Mouse (Mus musculus) heart, postnatal 0 days (tissue): Measurements from ENCODE around the gene Dctpp1. TPM values are rescaled to one million over a fixed set of nuclear protein-coding genes. Genes with fewer than 3 reads are reported as not detected.
A peak's percentile ranks its signal among the peaks of the same experiment; 100 is the strongest.

Experiments
- ATAC-seq: fragments of 200-750 bp; cut with Nextera tagmentation; 2 replicates; pipeline ENCODE4 v1.8.0; 2017; ENCODE audit warnings: low read depth, moderate number of reproducible peaks, moderate library complexity; ENCODE audit not compliant: insufficient read depth
- DNase-seq: peaks from one replicate; pipeline ENCODE4 v3.0.0-alpha.2; 2016; ENCODE audit warnings: low spot score
- H3K27ac ChIP-seq: fragments of 300-500 bp; sonication (generic); 2 replicates; pipeline ENCODE4 v1.5.1; 2014; ENCODE audit warnings: low read depth, mild to moderate bottlenecking
- H3K27me3 ChIP-seq: fragments of 300-500 bp; sonication (generic); 2 replicates; pipeline ENCODE4 v1.6.1; 2014; ENCODE audit warnings: low read length, mixed read lengths; ENCODE audit not compliant: control insufficient read depth, insufficient read depth
- H3K36me3 ChIP-seq: fragments of 300-500 bp; sonication (generic); replicated peaks from 2 replicates; pipeline ENCODE4 v1.6.1; 2014; ENCODE audit warnings: low read length, mixed read lengths; ENCODE audit not compliant: control insufficient read depth, insufficient read depth
- H3K4me1 ChIP-seq: fragments of 300-500 bp; sonication (generic); 2 replicates; pipeline ENCODE4 v1.6.1; 2014; ENCODE audit warnings: antibody characterized with exemption; ENCODE audit not compliant: control insufficient read depth, insufficient read depth
- H3K4me2 ChIP-seq: fragments of 300-500 bp; sonication (generic); 2 replicates; pipeline ENCODE4 v1.6.1; 2014; ENCODE audit warnings: low read depth, mild to moderate bottlenecking, low read length, moderate library complexity
- H3K4me3 ChIP-seq: fragments of 300-500 bp; sonication (generic); 2 replicates; pipeline ENCODE4 v1.5.1; 2014; ENCODE audit warnings: low read depth, low read length
- H3K9ac ChIP-seq: fragments of 300-500 bp; sonication (generic); replicated peaks from 2 replicates; pipeline ENCODE4 v1.6.1; 2014; ENCODE audit warnings: low read depth, low read length, mixed read lengths
- H3K9me3 ChIP-seq: fragments of 300-500 bp; sonication (generic); replicated peaks from 2 replicates; pipeline ENCODE4 v1.6.1; 2016; ENCODE audit warnings: low read length; ENCODE audit not compliant: control insufficient read depth
- CTCF ChIP-seq: IDR thresholded peaks from 2 replicates; pipeline ENCODE4 v1.5.1; 2016; ENCODE audit warnings: antibody characterized with exemption, control low read depth, low read depth
- EP300 ChIP-seq: IDR thresholded peaks from 2 replicates; pipeline ENCODE4 v1.6.1; 2016; ENCODE audit warnings: antibody characterized with exemption, low read depth
- WGBS: fragments of 180-500 bp; shearing (Covaris S2); extraction: QIAGEN DNeasy Blood & Tissue Kit; methylation state at CpG from one replicate; pipeline ENCODE4 v1.1.7; 2014; 5-methylcytosine and 5-hydroxymethylcytosine counted together
- polyA plus RNA-seq: library from polyadenylated mRNA; unstranded; fragments of >200 nt; fragmentation: Nextera tagmentation; extraction: Ambion mirVana; gene quantifications from 2 replicates; pipeline ENCODE4 v1.2.1, GENCODE M21; 2015
- total RNA-seq: library from RNA; depleted of rRNA; stranded (reverse); fragments of >200 nt; gene quantifications from 2 replicates; pipeline ENCODE4 v1.2.3, GENCODE M21; 2014; ENCODE audit warnings: low replicate concordance

Gene Dctpp1
- total and polyA plus RNA-seq, 2 experiments from 2014 or later: 97.1 to 152 TPM

GRCm38 (mm10) chr7:127273925-127274789, 13.6 kb upstream of the Dctpp1 start, which contains the start of gene Sephs2:
Sephs2 (minus strand) TSS chr7:127274055.
- 1% methylated on average over 39 of the region's 39 CpGs for WGBS

GRCm38 (mm10) chr7:127273118-127273923, 12.8 kb upstream of the Dctpp1 start:
- peak overlapping the region; percentile 91 for H3K27ac ChIP-seq
- H3K4me1 ChIP-seq: peaks cover 11% of the 10 kb centered on the region
- ATAC-seq (peak; percentile 73), DNase-seq (no peak)
- H3K4me2 ChIP-seq: peak overlapping the region; percentile 84
- no peaks in the 10 kb centered on the region for H3K27me3 ChIP-seq
- H3K4me3 ChIP-seq: peak overlapping the region; percentile 80
- H3K36me3 ChIP-seq: peaks cover 16% of the 10 kb centered on the region
- H3K9me3 ChIP-seq: no peaks in the 10 kb centered on the region
- TF ChIP-seq CTCF: no peak
- TF ChIP-seq EP300: no peak
- 10% methylated on average over 48 of the region's 50 CpGs for WGBS
- H3K9ac ChIP-seq: peak overlapping the region; percentile 87

More at GRCm38 (mm10) chr7:127273925-127274789, 13.6 kb upstream of the Dctpp1 start, which contains the start of gene Sephs2:
- TF ChIP-seq EP300 (no peak), CTCF (no peak)
- peak within 1 kb of the TSS; percentile 87 for H3K9ac ChIP-seq
- H3K27ac ChIP-seq: peak within 1 kb of the TSS; percentile 91
- ATAC-seq: peak; percentile 90
- H3K9me3 ChIP-seq: no peaks in the 10 kb centered on the region
- H3K4me1 ChIP-seq: peaks cover 11% of the 10 kb centered on the region
- no peaks in the 10 kb centered on the region for H3K27me3 ChIP-seq
- peak; percentile 85 for DNase-seq
- peak within 1 kb of the TSS; percentile 80 for H3K4me3 ChIP-seq
- H3K36me3 ChIP-seq: peaks cover 16% of the 10 kb centered on the region
- peak within 1 kb of the TSS; percentile 84 for H3K4me2 ChIP-seq

- ATAC-seq (no peak), DNase-seq (no peak)
- Histone ChIP-seq H3K36me3 (peaks cover 16% of the 10 kb centered on the region), H3K4me3 (peak overlapping the region; percentile 80), H3K9ac (no peak overlapping the region), H3K4me1 (peaks cover 11% of the 10 kb centered on the region), H3K4me2 (peak overlapping the region; percentile 84), H3K27ac (no peak overlapping the region), H3K9me3 (no peaks in the 10 kb centered on the region), H3K27me3 (no peaks in the 10 kb centered on the region)
- no peak for TF ChIP-seq EP300
- WGBS: 88% methylated on average over 15 of the region's 15 CpGs
Observed at GRCm38 (mm10) chr7:127272566-127272965, 12.1 kb upstream of the Dctpp1 start.

- no peak for TF ChIP-seq CTCF
- TF ChIP-seq EP300: no peak
- ATAC-seq: no peak
- Histone ChIP-seq H3K27me3 (no peaks in the 10 kb centered on the region), H3K9ac (no peak overlapping the region), H3K27ac (no peak overlapping the region), H3K4me2 (no peak overlapping the region), H3K36me3 (peaks cover 16% of the 10 kb centered on the region), H3K9me3 (no peaks in the 10 kb centered on the region), H3K4me3 (no peak overlapping the region), H3K4me1 (peaks cover 11% of the 10 kb centered on the region)
- WGBS: 91% methylated on average over 4 of the region's 4 CpGs
- DNase-seq: no peak
Observed at GRCm38 (mm10) chr7:127271093-127271492, 10.6 kb upstream of the Dctpp1 start.

- H3K4me3 ChIP-seq: no peak overlapping the region
- 89% methylated on average over 5 of the region's 5 CpGs for WGBS
- TF ChIP-seq EP300: no peak
- TF ChIP-seq CTCF: no peak
- no peak for DNase-seq
- H3K4me1 ChIP-seq: peaks cover 11% of the 10 kb centered on the region
- H3K9me3 ChIP-seq: no peaks in the 10 kb centered on the region
- no peak overlapping the region for H3K9ac ChIP-seq
- no peak for ATAC-seq
- no peaks in the 10 kb centered on the region for H3K27me3 ChIP-seq
- H3K4me2 ChIP-seq: no peak overlapping the region
- H3K27ac ChIP-seq: no peak overlapping the region
- peaks cover 16% of the 10 kb centered on the region for H3K36me3 ChIP-seq
Observed at GRCm38 (mm10) chr7:127270666-127271065, 10.2 kb upstream of the Dctpp1 start.
